Mouse (Mus musculus) midbrain, embryonic 15.5 days (tissue): ENCODE data around the gene Micall1. TPM values are rescaled to one million over a fixed set of nuclear protein-coding genes. Genes with fewer than 3 reads are reported as not detected.

Source experiments
- ATAC-seq: fragments of 200-750 bp; cut with Nextera tagmentation; replicated peaks from 2 replicates; pipeline ENCODE4 v1.8.0; 2017; ENCODE audit warnings: moderate TSS enrichment
- H3K27ac ChIP-seq: fragments of 300-500 bp; sonication (generic); 2 replicates; pipeline ENCODE4 v1.5.1; 2015; ENCODE audit warnings: mild to moderate bottlenecking, inconsistent platforms
- H3K27me3 ChIP-seq: fragments of 300-500 bp; sonication (generic); replicated peaks from 2 replicates; pipeline ENCODE4 v1.6.1; 2015; ENCODE audit warnings: inconsistent platforms
- H3K36me3 ChIP-seq: fragments of 300-500 bp; sonication (generic); replicated peaks from 2 replicates; pipeline ENCODE4 v1.6.1; 2015; ENCODE audit warnings: inconsistent platforms
- H3K4me1 ChIP-seq: fragments of 300-500 bp; sonication (generic); 2 replicates; pipeline ENCODE4 v1.6.1; 2015; ENCODE audit warnings: inconsistent platforms
- H3K4me2 ChIP-seq: fragments of 300-500 bp; sonication (generic); 2 replicates; pipeline ENCODE4 v1.6.1; 2015; ENCODE audit warnings: inconsistent platforms, mild to moderate bottlenecking, moderate library complexity
- H3K4me3 ChIP-seq: fragments of 300-500 bp; sonication (generic); 2 replicates; pipeline ENCODE4 v1.5.1; 2015; ENCODE audit warnings: mild to moderate bottlenecking, inconsistent platforms
- H3K9ac ChIP-seq: fragments of 300-500 bp; sonication (generic); 2 replicates; pipeline ENCODE4 v1.6.1; 2015; ENCODE audit warnings: mild to moderate bottlenecking, inconsistent platforms
- H3K9me3 ChIP-seq: fragments of 300-500 bp; sonication (generic); 2 replicates; pipeline ENCODE4 v1.6.1; 2016; ENCODE audit warnings: inconsistent platforms
- WGBS: fragments of 180-500 bp; shearing (Covaris S2); methylation state at CpG from one replicate; pipeline ENCODE4 v1.1.7; 2015; ENCODE audit warnings: mixed read lengths; 5-methylcytosine and 5-hydroxymethylcytosine counted together
- polyA plus RNA-seq: library from polyadenylated mRNA; unstranded; fragments of >200 nt; fragmentation: Nextera tagmentation; extraction: Ambion mirVana; gene quantifications from 2 replicates; pipeline ENCODE4 v1.2.1, GENCODE M21; 2015

Micall1 gene
- polyA plus RNA-seq, 1 experiment from 2014 or later, result 15.8 TPM

GRCm38 (mm10) chr15:79099456-79099855 lies 9.2 kb upstream of the Micall1 start:
- Histone ChIP-seq H3K27me3 (no peaks in the 10 kb centered on the region), H3K9ac (no peak overlapping the region), H3K27ac (no peak overlapping the region), H3K4me1 (no peaks in the 10 kb centered on the region), H3K36me3 (peaks cover 6% of the 10 kb centered on the region; the same call in 1 of the 2 replicates), H3K4me2 (no peak overlapping the region), H3K9me3 (no peaks in the 10 kb centered on the region), H3K4me3 (no peak overlapping the region)
- ATAC-seq, result no peak
- WGBS, result 65% methylated on average over 4 of the region's 4 CpGs

DNA sequence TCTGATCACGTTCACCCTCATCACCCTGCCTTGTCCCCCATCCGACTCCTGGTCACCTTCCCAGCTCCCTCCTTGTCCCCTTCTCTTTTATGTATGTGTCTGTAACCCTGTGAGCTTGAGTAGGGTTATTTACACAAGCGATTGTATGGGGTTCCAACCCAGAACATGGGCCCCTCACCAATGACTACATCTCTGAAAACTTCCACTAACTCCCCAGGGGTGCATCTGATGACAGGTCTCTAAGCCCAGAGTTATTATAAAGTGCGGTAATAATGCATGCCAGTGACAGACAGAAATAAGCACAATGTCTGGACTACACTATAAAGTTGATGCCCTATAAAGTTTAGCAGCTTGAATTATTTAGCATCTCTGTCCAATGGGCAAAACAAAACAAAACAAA lies 8.3 kb upstream of the Micall1 start:
- Histone ChIP-seq H3K9me3 (no peaks in the 10 kb centered on the region), H3K27me3 (no peaks in the 10 kb centered on the region), H3K4me2 (no peak overlapping the region), H3K27ac (no peak overlapping the region), H3K9ac (no peak overlapping the region), H3K36me3 (0 out of 2 replicates have a peak, but pooled peaks cover 2% of the 10 kb centered on the region), H3K4me3 (no peak overlapping the region), H3K4me1 (no peaks in the 10 kb centered on the region)
- WGBS, result 79% methylated on average over 4 of the region's 4 CpGs
- ATAC-seq, result no peak

- Histone ChIP-seq H3K9me3 (no peaks in the 10 kb centered on the region), H3K4me2 (no peak overlapping the region), H3K4me3 (no peak overlapping the region), H3K36me3 (no peaks in the 10 kb centered on the region), H3K27ac (no peak overlapping the region), H3K9ac (no peak overlapping the region), H3K4me1 (no peaks in the 10 kb centered on the region), H3K27me3 (no peaks in the 10 kb centered on the region)
- ATAC-seq, result no peak
Observed at GRCm38 (mm10) chr15:79101531-79101930, 7.2 kb upstream of the Micall1 start.

DNA sequence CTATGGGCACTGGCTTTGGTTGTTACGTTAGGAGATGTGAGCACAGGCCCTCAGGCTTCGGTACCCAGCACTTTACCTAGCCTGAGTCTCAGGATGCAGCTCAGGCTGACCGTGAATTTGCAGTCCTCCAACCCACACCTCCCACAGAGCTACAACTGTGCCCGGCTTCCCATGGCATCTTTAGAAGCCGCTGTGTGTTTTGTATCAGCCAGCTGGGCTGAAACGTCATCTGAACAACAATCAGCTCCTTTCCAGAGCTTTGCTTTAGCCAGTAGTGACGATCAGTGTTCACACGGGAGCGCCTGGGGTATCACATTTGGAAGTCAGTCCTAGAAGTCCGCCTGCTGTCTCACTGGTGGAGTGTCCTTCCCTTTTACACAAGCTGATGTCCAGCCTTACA lies 5.4 kb upstream of the Micall1 start:
- 64% methylated on average over 10 of the region's 10 CpGs for WGBS
- no peak overlapping the region for H3K4me3 ChIP-seq

DNA sequence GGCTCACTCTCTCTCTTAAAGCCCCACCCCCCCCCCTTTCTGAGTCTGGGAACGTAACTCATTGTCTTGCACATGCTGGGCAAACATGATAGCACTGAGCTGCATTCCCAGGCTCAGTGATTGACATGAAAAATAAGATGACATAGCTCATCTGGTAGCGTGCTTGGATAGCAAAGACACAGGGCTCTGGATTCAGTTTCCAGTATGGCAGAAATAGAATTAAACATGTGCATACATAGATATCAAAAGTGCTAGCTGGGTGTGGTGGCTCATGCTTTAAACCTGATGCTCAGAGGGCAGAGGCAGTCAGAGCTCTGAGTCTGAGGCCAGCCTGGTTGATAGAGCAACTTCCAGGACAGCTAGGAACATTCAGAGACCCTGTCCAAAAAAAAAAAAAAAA lies 2.9 kb upstream of the Micall1 start:
- no peak overlapping the region for H3K4me3 ChIP-seq
- no peaks in the 10 kb centered on the region for H3K27me3 ChIP-seq
- no peak overlapping the region for H3K4me2 ChIP-seq
- no peak for ATAC-seq
- 54% methylated on average over 2 of the region's 2 CpGs for WGBS
- H3K27ac ChIP-seq, result no peak overlapping the region
- H3K9me3 ChIP-seq, result no peaks in the 10 kb centered on the region
- no peaks in the 10 kb centered on the region for H3K36me3 ChIP-seq
- peaks cover 24% of the 10 kb centered on the region for H3K4me1 ChIP-seq
- H3K9ac ChIP-seq, result no peak overlapping the region

More for the DNA sequence above, 5.4 kb upstream of the Micall1 start:
- peaks cover 4% of the 10 kb centered on the region; the same call in 1 of the 2 replicates for H3K4me1 ChIP-seq
- no peak overlapping the region for H3K27ac ChIP-seq
- H3K9ac ChIP-seq, result no peak overlapping the region
- ATAC-seq, result no peak
- no peak overlapping the region for H3K4me2 ChIP-seq
- H3K27me3 ChIP-seq, result no peaks in the 10 kb centered on the region
- H3K9me3 ChIP-seq, result no peaks in the 10 kb centered on the region
- no peaks in the 10 kb centered on the region for H3K36me3 ChIP-seq

DNA sequence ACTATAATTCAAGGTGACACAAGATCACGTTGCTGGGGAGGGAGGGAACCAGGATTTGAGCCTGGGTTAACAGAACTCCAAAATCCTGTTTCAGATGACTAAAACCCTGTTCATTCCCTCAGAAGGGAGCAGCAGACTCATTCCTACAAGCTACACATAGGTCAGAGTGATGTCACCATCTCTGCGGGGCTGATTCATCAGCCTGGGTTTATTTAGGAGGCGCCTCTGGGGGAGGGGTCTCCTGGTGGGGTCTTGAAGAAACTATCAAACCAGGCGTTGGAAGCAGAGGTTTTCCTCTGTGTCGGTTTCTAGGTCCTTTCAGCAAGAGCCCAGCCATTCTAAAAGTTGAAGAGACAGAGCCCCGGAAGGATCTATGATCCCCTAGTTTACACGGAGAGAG lies 732 bp upstream of the Micall1 start:
- 27% methylated on average over 7 of the region's 7 CpGs for WGBS
- no peaks in the 10 kb centered on the region for H3K36me3 ChIP-seq
- H3K4me2 ChIP-seq, result peak overlapping the region; percentile 92
- H3K27ac ChIP-seq, result no peak overlapping the region
- no peak overlapping the region for H3K9ac ChIP-seq
- H3K4me1 ChIP-seq, result peaks cover 33% of the 10 kb centered on the region
- H3K4me3 ChIP-seq, result peak overlapping the region; percentile 96
- no peaks in the 10 kb centered on the region for H3K9me3 ChIP-seq
- H3K27me3 ChIP-seq, result no peaks in the 10 kb centered on the region
- ATAC-seq, result no peak

- H3K4me3 ChIP-seq, result peak overlapping the region; percentile 96
- H3K9ac ChIP-seq, result peak overlapping the region; percentile 95
- no peaks in the 10 kb centered on the region for H3K36me3 ChIP-seq
- H3K4me1 ChIP-seq, result peaks cover 33% of the 10 kb centered on the region
- peak overlapping the region; percentile 74 for H3K27ac ChIP-seq
- H3K4me2 ChIP-seq, result peak overlapping the region; percentile 92
- no peaks in the 10 kb centered on the region for H3K9me3 ChIP-seq
- H3K27me3 ChIP-seq, result no peaks in the 10 kb centered on the region
- no peak; the same call in 1 of the 2 replicates for ATAC-seq
- under 1% methylated on average over 45 of the region's 46 CpGs for WGBS
Observed at GRCm38 (mm10) chr15:79109321-79109934, 730 bp downstream of the Micall1 start.

- peak overlapping the region; percentile 74; the same call in 1 of the 2 replicates for H3K27ac ChIP-seq
Observed at GRCm38 (mm10) chr15:79110031-79110430, 1.3 kb downstream of the Micall1 start.

GRCm38 (mm10) chr15:79110528-79110927 lies 1.8 kb downstream of the Micall1 start:
- Histone ChIP-seq H3K36me3 (peaks cover 8% of the 10 kb centered on the region; the same call in 1 of the 2 replicates), H3K27ac (no peak overlapping the region), H3K4me1 (peaks cover 33% of the 10 kb centered on the region), H3K9me3 (no peaks in the 10 kb centered on the region), H3K4me3 (peak overlapping the region; percentile 96), H3K9ac (peak overlapping the region; percentile 95), H3K4me2 (peak overlapping the region; percentile 92), H3K27me3 (no peaks in the 10 kb centered on the region)
- WGBS, result 62% methylated on average over 2 of the region's 2 CpGs
- no peak for ATAC-seq

More at GRCm38 (mm10) chr15:79110031-79110430, 1.3 kb downstream of the Micall1 start:
- Histone ChIP-seq H3K4me2 (peak overlapping the region; percentile 92), H3K9me3 (no peaks in the 10 kb centered on the region), H3K27me3 (no peaks in the 10 kb centered on the region), H3K36me3 (peaks cover 3% of the 10 kb centered on the region; the same call in 1 of the 2 replicates), H3K9ac (peak overlapping the region; percentile 95), H3K4me3 (peak overlapping the region; percentile 96), H3K4me1 (peaks cover 33% of the 10 kb centered on the region)
- no peak for ATAC-seq
- WGBS, result 18% methylated on average over 9 of the region's 9 CpGs

- H3K4me3 ChIP-seq, result no peak overlapping the region
- no peaks in the 10 kb centered on the region for H3K9me3 ChIP-seq
- H3K4me2 ChIP-seq, result no peak overlapping the region
- H3K9ac ChIP-seq, result no peak overlapping the region
- ATAC-seq, result no peak
- peaks cover 10% of the 10 kb centered on the region; the same call in 1 of the 2 replicates for H3K36me3 ChIP-seq
- no peaks in the 10 kb centered on the region for H3K27me3 ChIP-seq
- no peak overlapping the region for H3K27ac ChIP-seq
- H3K4me1 ChIP-seq, result peaks cover 33% of the 10 kb centered on the region
- 71% methylated on average over 4 of the region's 4 CpGs for WGBS
Observed at GRCm38 (mm10) chr15:79111774-79112173, 3.1 kb downstream of the Micall1 start.

GRCm38 (mm10) chr15:79115276-79115675 lies 6.6 kb downstream of the Micall1 start:
- no peaks in the 10 kb centered on the region for H3K27me3 ChIP-seq
- no peak overlapping the region for H3K4me2 ChIP-seq
- no peak for ATAC-seq
- no peak overlapping the region for H3K4me3 ChIP-seq
- H3K9ac ChIP-seq, result no peak overlapping the region
- H3K4me1 ChIP-seq, result peaks cover 14% of the 10 kb centered on the region
- H3K36me3 ChIP-seq, result peaks cover 10% of the 10 kb centered on the region; the same call in 1 of the 2 replicates
- 58% methylated on average over 5 of the region's 5 CpGs for WGBS
- no peak overlapping the region for H3K27ac ChIP-seq
- H3K9me3 ChIP-seq, result no peaks in the 10 kb centered on the region

- Histone ChIP-seq H3K9ac (no peak overlapping the region), H3K4me2 (no peak overlapping the region), H3K4me3 (no peak overlapping the region), H3K36me3 (peaks cover 24% of the 10 kb centered on the region; the same call in 1 of the 2 replicates), H3K27me3 (no peaks in the 10 kb centered on the region), H3K27ac (no peak overlapping the region), H3K4me1 (no peaks in the 10 kb centered on the region), H3K9me3 (no peaks in the 10 kb centered on the region)
- 86% methylated on average over 9 of the region's 9 CpGs for whole genome bisulfite sequencing
- ATAC-seq, result no peak
Observed at GRCm38 (mm10) chr15:79119491-79119890, 10.8 kb downstream of the Micall1 start.

GRCm38 (mm10) chr15:79122119-79122518 lies 13.4 kb downstream of the Micall1 start:
- 73% methylated on average over 4 of the region's 4 CpGs for WGBS
- H3K4me1 ChIP-seq, result no peaks in the 10 kb centered on the region
- no peaks in the 10 kb centered on the region for H3K9me3 ChIP-seq
- ATAC-seq, result no peak
- H3K27me3 ChIP-seq, result no peaks in the 10 kb centered on the region
- peaks cover 32% of the 10 kb centered on the region for H3K36me3 ChIP-seq
- no peak overlapping the region for H3K9ac ChIP-seq
- no peak overlapping the region for H3K27ac ChIP-seq
- no peak overlapping the region for H3K4me2 ChIP-seq
- H3K4me3 ChIP-seq, result no peak overlapping the region
